Mouse (Mus musculus): ENCODE measurements around the gene Trp53i11.

GRCm38 (mm10) chr2:93174159-93174558 is 13.2 kb upstream of the Trp53i11 start:
- TF ChIP-seq POLR2A (IDR thresholded peaks at IDR 0.05; ENCODE audit: low read depth, low read length) (no peak), CTCF (IDR thresholded peaks at IDR 0.05; ENCODE audit: extremely low read depth, insufficient read length, insufficient replicate concordance, low read depth, low read length) (no peak)
